Mouse (Mus musculus) liver, embryonic 18 days (tissue): ENCODE data around the gene Igfl3. TPM values are rescaled to one million over a fixed set of nuclear protein-coding genes. Genes with fewer than 3 reads are reported as not detected.

ENCODE experiments used
- polyA plus RNA-seq: library from polyadenylated mRNA; depleted of rRNA; stranded (reverse); fragments of >200 nt; gene quantifications from 2 replicates; pipeline ENCODE4 v1.2.3, GENCODE M21; 2012; rRNA removed

Gene Igfl3
- not detected in 2 replicates for polyA plus RNA-seq

GRCm38 (mm10) chr7:18176194-18176593 lies at the start of gene Igfl3:
TSS of gene Igfl3 (plus strand) at chr7:18176494.

Other genes starting within 250 kb of the Igfl3 start
- not detected in 2 replicates for gene Ceacam11, start 204.4 kb upstream of the Igfl3 start, polyA plus RNA-seq
- not detected in 2 replicates for gene Ceacam13, start 166.6 kb upstream of the Igfl3 start, polyA plus RNA-seq
- not detected in 2 replicates for gene Ceacam12, start 110.6 kb upstream of the Igfl3 start, polyA plus RNA-seq
- gene Mill1, start 68.9 kb downstream of the Igfl3 start, polyA plus RNA-seq, result not detected in 2 replicates
- gene Psg18, start 178.5 kb downstream of the Igfl3 start, polyA plus RNA-seq, result not detected in 2 replicates